Mouse (Mus musculus) heart, embryonic 10.5 days (tissue): Measurements from ENCODE around the gene Csnk1e. TPM values are rescaled to one million over a fixed set of nuclear protein-coding genes. Genes with fewer than 3 reads are reported as not detected.

Experiments
- DNase-seq: peaks from one replicate; pipeline ENCODE4 v3.0.0-alpha.2; 2017; ENCODE audit warnings: low spot score
- H3K27ac ChIP-seq: fragments of 300-500 bp; sonication (generic); 2 replicates; pipeline ENCODE4 v1.5.1; 2016; ENCODE audit warnings: mild to moderate bottlenecking
- H3K27me3 ChIP-seq: fragments of 300-500 bp; sonication (generic); 2 replicates; pipeline ENCODE4 v1.6.1; 2016; ENCODE audit warnings: mild to moderate bottlenecking; ENCODE audit not compliant: poor library complexity, insufficient read depth, severe bottlenecking
- H3K36me3 ChIP-seq: fragments of 300-500 bp; sonication (generic); 2 replicates; pipeline ENCODE4 v1.6.1; 2016; ENCODE audit warnings: mild to moderate bottlenecking, moderate library complexity
- H3K4me1 ChIP-seq: fragments of 300-500 bp; sonication (generic); 2 replicates; pipeline ENCODE4 v1.6.1; 2016; ENCODE audit warnings: mild to moderate bottlenecking
- H3K4me3 ChIP-seq: fragments of 300-500 bp; sonication (generic); 2 replicates; pipeline ENCODE4 v1.5.1; 2016; ENCODE audit warnings: mild to moderate bottlenecking, moderate library complexity
- H3K9me3 ChIP-seq: fragments of 300-500 bp; sonication (generic); 2 replicates; pipeline ENCODE4 v1.6.1; 2016; ENCODE audit warnings: mild to moderate bottlenecking, moderate library complexity
- WGBS: fragments of 180-500 bp; shearing (Covaris S2); methylation state at CpG from one replicate; pipeline ENCODE4 v1.1.7; 2016; 5-methylcytosine and 5-hydroxymethylcytosine counted together
- polyA plus RNA-seq: library from polyadenylated mRNA; unstranded; fragments of >200 nt; fragmentation: Nextera tagmentation; extraction: Ambion mirVana; gene quantifications from 2 replicates; pipeline ENCODE4 v1.2.1, GENCODE M21; 2016

The Csnk1e gene
- 87.9 and 102 TPM in 2 replicates for polyA plus RNA-seq

- H3K27ac ChIP-seq: peak within 1 kb of the TSS; percentile 70
- WGBS: 4% methylated on average over 24 of the region's 24 CpGs
- peaks cover 29% of the 10 kb centered on the region for H3K4me1 ChIP-seq
- H3K9me3 ChIP-seq: no peaks in the 10 kb centered on the region
- no peaks in the 10 kb centered on the region for H3K36me3 ChIP-seq
- H3K27me3 ChIP-seq: peaks cover 21% of the 10 kb centered on the region; the same call in 1 of the 2 replicates
- peak; percentile 89 for DNase-seq
- peak within 1 kb of the TSS; percentile 52 for H3K4me3 ChIP-seq
Measured at GRCm38 (mm10) chr15:79455106-79455810, at the start of gene Csnk1e. Csnk1e (minus strand) TSS chr15:79455566.

- H3K4me1 ChIP-seq: peaks cover 57% of the 10 kb centered on the region
- peak within 1 kb of the TSS; percentile 85 for H3K27ac ChIP-seq
- peak within 1 kb of the TSS; percentile 76 for H3K4me3 ChIP-seq
- no peak for DNase-seq
- no peaks in the 10 kb centered on the region for H3K9me3 ChIP-seq
- H3K27me3 ChIP-seq: peaks cover 99% of the 10 kb centered on the region
- H3K36me3 ChIP-seq: no peaks in the 10 kb centered on the region
- 1% methylated on average over 60 of the region's 60 CpGs for WGBS
Measured at GRCm38 (mm10) chr15:79504707-79505452, 49.5 kb upstream of the Csnk1e start, which contains the start of gene Kcnj4. Kcnj4 (minus strand) TSS chr15:79505241.

- DNase-seq: no peak
- Histone ChIP-seq H3K27me3 (peaks cover 100% of the 10 kb centered on the region), H3K4me1 (peaks cover 69% of the 10 kb centered on the region), H3K9me3 (no peaks in the 10 kb centered on the region), H3K4me3 (no peak overlapping the region), H3K27ac (no peak overlapping the region), H3K36me3 (no peaks in the 10 kb centered on the region)
- 64% methylated on average over 5 of the region's 5 CpGs for WGBS
Measured at GRCm38 (mm10) chr15:79503438-79503837, 48.1 kb upstream of the Csnk1e start.

- Histone ChIP-seq H3K4me1 (peaks cover 74% of the 10 kb centered on the region), H3K4me3 (peak overlapping the region; percentile 22; the same call in 1 of the 2 replicates), H3K27ac (no peak overlapping the region)
Measured at GRCm38 (mm10) chr15:79502891-79503341, 47.5 kb upstream of the Csnk1e start.

GRCm38 (mm10) chr15:79500110-79500509 is 44.7 kb upstream of the Csnk1e start:
- Histone ChIP-seq H3K27ac (peak overlapping the region; percentile 42; the same call in 1 of the 2 replicates), H3K36me3 (no peaks in the 10 kb centered on the region), H3K9me3 (no peaks in the 10 kb centered on the region), H3K4me3 (no peak overlapping the region), H3K4me1 (peaks cover 51% of the 10 kb centered on the region), H3K27me3 (peaks cover 94% of the 10 kb centered on the region)
- no peak for DNase-seq
- 65% methylated on average over 17 of the region's 17 CpGs for WGBS

More at GRCm38 (mm10) chr15:79502891-79503341, 47.5 kb upstream of the Csnk1e start:
- Histone ChIP-seq H3K9me3 (no peaks in the 10 kb centered on the region), H3K36me3 (no peaks in the 10 kb centered on the region), H3K27me3 (peaks cover 100% of the 10 kb centered on the region)
- DNase-seq: no peak
- WGBS: 14% methylated on average over 18 of the region's 18 CpGs

- Histone ChIP-seq H3K4me3 (no peak overlapping the region), H3K27ac (no peak overlapping the region), H3K27me3 (peaks cover 91% of the 10 kb centered on the region), H3K36me3 (no peaks in the 10 kb centered on the region), H3K4me1 (peaks cover 32% of the 10 kb centered on the region), H3K9me3 (no peaks in the 10 kb centered on the region)
- DNase-seq: no peak
- 39% methylated on average over 18 of the region's 18 CpGs for WGBS
Measured at GRCm38 (mm10) chr15:79493527-79493926, 38.2 kb upstream of the Csnk1e start.

GRCm38 (mm10) chr15:79489463-79489862 is 34.1 kb upstream of the Csnk1e start:
- Histone ChIP-seq H3K4me1 (peaks cover 19% of the 10 kb centered on the region), H3K9me3 (no peaks in the 10 kb centered on the region), H3K27ac (0 out of 2 replicates have a peak overlapping the region, but pooled peaks have one; percentile 7), H3K4me3 (no peak overlapping the region), H3K36me3 (no peaks in the 10 kb centered on the region), H3K27me3 (peaks cover 85% of the 10 kb centered on the region)
- DNase-seq: no peak
- 70% methylated on average over 11 of the region's 11 CpGs for WGBS

- no peak overlapping the region for H3K27ac ChIP-seq
- H3K9me3 ChIP-seq: no peaks in the 10 kb centered on the region
- no peaks in the 10 kb centered on the region for H3K36me3 ChIP-seq
- peaks cover 35% of the 10 kb centered on the region for H3K4me1 ChIP-seq
- 9% methylated on average over 15 of the region's 15 CpGs for WGBS
- H3K4me3 ChIP-seq: 0 out of 2 replicates have a peak overlapping the region, but pooled peaks have one; percentile 8
- no peak for DNase-seq
- peaks cover 66% of the 10 kb centered on the region for H3K27me3 ChIP-seq
Measured at GRCm38 (mm10) chr15:79481181-79481688, 25.9 kb upstream of the Csnk1e start.

GRCm38 (mm10) chr15:79477227-79477626 is 21.9 kb upstream of the Csnk1e start:
- H3K4me3 ChIP-seq: no peak overlapping the region
- peak overlapping the region; percentile 74 for H3K27ac ChIP-seq
- no peaks in the 10 kb centered on the region for H3K9me3 ChIP-seq
- H3K36me3 ChIP-seq: no peaks in the 10 kb centered on the region
- peaks cover 40% of the 10 kb centered on the region for H3K27me3 ChIP-seq
- DNase-seq: no peak
- WGBS: 23% methylated on average over 6 of the region's 6 CpGs
- H3K4me1 ChIP-seq: peaks cover 35% of the 10 kb centered on the region

GRCm38 (mm10) chr15:79473638-79474355 is 18.4 kb upstream of the Csnk1e start:
- H3K4me1 ChIP-seq: peaks cover 27% of the 10 kb centered on the region

GRCm38 (mm10) chr15:79473042-79473441 is 17.7 kb upstream of the Csnk1e start:
- 80% methylated on average over 5 of the region's 5 CpGs for WGBS
- Histone ChIP-seq H3K9me3 (no peaks in the 10 kb centered on the region), H3K27me3 (peaks cover under 1% of the 10 kb centered on the region; the same call in 1 of the 2 replicates), H3K27ac (no peak overlapping the region), H3K36me3 (no peaks in the 10 kb centered on the region), H3K4me3 (no peak overlapping the region), H3K4me1 (peaks cover 20% of the 10 kb centered on the region)
- no peak for DNase-seq

More at GRCm38 (mm10) chr15:79473638-79474355, 18.4 kb upstream of the Csnk1e start:
- Histone ChIP-seq H3K4me3 (no peak overlapping the region), H3K27ac (no peak overlapping the region), H3K9me3 (no peaks in the 10 kb centered on the region), H3K36me3 (no peaks in the 10 kb centered on the region), H3K27me3 (peaks cover 7% of the 10 kb centered on the region)
- DNase-seq: no peak
- WGBS: 49% methylated on average over 12 of the region's 12 CpGs

GRCm38 (mm10) chr15:79471095-79471494 is 15.7 kb upstream of the Csnk1e start:
- H3K4me1 ChIP-seq: peaks cover 16% of the 10 kb centered on the region
- no peak for DNase-seq
- WGBS: 44% methylated on average over 10 of the region's 10 CpGs
- peak overlapping the region; percentile 46 for H3K4me3 ChIP-seq
- H3K27me3 ChIP-seq: peaks cover 12% of the 10 kb centered on the region
- H3K9me3 ChIP-seq: no peaks in the 10 kb centered on the region
- peak overlapping the region; percentile 29; the same call in 1 of the 2 replicates for H3K27ac ChIP-seq
- H3K36me3 ChIP-seq: no peaks in the 10 kb centered on the region
